17 mouse cellular contexts compared by ENCODE assay signal in genomic region chr6:72550503-72551100, GRCm38 (mm10). TPM values are rescaled to one million over a fixed set of nuclear protein-coding genes. Genes with fewer than 3 reads are reported as not detected.
DNase-seq lines count a peak whose midpoint lies in the region; ATAC-seq and TF ChIP-seq lines count a peak whose summit lies in the region.
"Had no signal": no experiment of that assay in that cellular context is flagged by ENCODE, and none has a peak within 500 bp of the region (broad histone marks: within the 10 kb centered on the region; RNA-seq: fewer than 3 reads in every experiment).

No protein-coding gene starts in this region.

- H3K27ac ChIP-seq in midbrain, embryonic 10.5 days (replicated peaks): peak overlapping the region; percentile 28; the same call in 1 of the 2 replicates
- H3K27ac ChIP-seq in midbrain, postnatal 0 days (ENCODE audit: low read depth, low read length): no peak overlapping the region
- 0 out of 2 replicates have a peak overlapping the region, but pooled peaks have one; percentile 6 for H3K27ac ChIP-seq in small intestine, adult 2 months (ENCODE audit: insufficient read depth, low read depth, low read length)
- H3K27ac ChIP-seq: neural tube, embryonic 12.5 days had no signal

- TF ChIP-seq CTCF in midbrain, postnatal 0 days (IDR thresholded peaks at IDR 0.05): no peak
- no peak for TF ChIP-seq CTCF in small intestine, adult 2 months (IDR thresholded peaks at IDR 0.05; ENCODE audit: extremely low read depth, insufficient read length, insufficient replicate concordance, low read depth, low read length)

- H3K4me3 ChIP-seq in midbrain, embryonic 10.5 days: no peak overlapping the region
- no peak overlapping the region for H3K4me3 ChIP-seq in midbrain, postnatal 0 days (ENCODE audit: low read depth, low read length)
- peak overlapping the region; percentile 5 for H3K4me3 ChIP-seq in small intestine, adult 2 months (ENCODE audit: low read depth, low read length)
- H3K4me3 ChIP-seq: limb, embryonic 13.5 days; neural tube, embryonic 12.5 days had no signal

- ATAC-seq in midbrain, postnatal 0 days (ENCODE audit: low FRiP score): no peak
- ATAC-seq in inflammation-experienced regulatory T-cells, adult 6 months: peak; percentile 48
- ATAC-seq: forebrain, postnatal 0 days had no signal

- no peaks in the 10 kb centered on the region for H3K27me3 ChIP-seq in midbrain, embryonic 10.5 days (ENCODE audit: low read depth, poor library complexity, severe bottlenecking)
- H3K27me3 ChIP-seq in midbrain, postnatal 0 days (ENCODE audit: insufficient read depth, low read length): no peaks in the 10 kb centered on the region
- H3K27me3 ChIP-seq in small intestine, adult 2 months (ENCODE audit: control insufficient read depth, insufficient read depth, low read length): no peaks in the 10 kb centered on the region
- H3K27me3 ChIP-seq: limb, embryonic 13.5 days; neural tube, embryonic 12.5 days had no signal

- no peak for TF ChIP-seq POLR2A in small intestine, adult 2 months (IDR thresholded peaks at IDR 0.05; ENCODE audit: low read depth, low read length)

- H3K9ac ChIP-seq in midbrain, postnatal 0 days (replicated peaks; ENCODE audit: low read length, poor library complexity, severe bottlenecking): no peak overlapping the region
- H3K9ac ChIP-seq: forebrain, postnatal 0 days; limb, embryonic 13.5 days; neural tube, embryonic 12.5 days had no signal

- no peaks in the 10 kb centered on the region for H3K36me3 ChIP-seq in midbrain, embryonic 10.5 days
- no peaks in the 10 kb centered on the region for H3K36me3 ChIP-seq in midbrain, postnatal 0 days (ENCODE audit: insufficient read depth, low read length)
- no peaks in the 10 kb centered on the region for H3K36me3 ChIP-seq in small intestine, adult 2 months (ENCODE audit: control insufficient read depth, insufficient read depth, low read length)
- H3K36me3 ChIP-seq: limb, embryonic 13.5 days; neural tube, embryonic 12.5 days had no signal

- DNase-seq in midbrain, embryonic 10.5 days (ENCODE audit: low spot score): no peak
- no peak for DNase-seq in midbrain, postnatal 0 days (ENCODE audit: low spot score)
- DNase-seq in T-cell, adult 2 months (ENCODE audit: low spot score): peak; percentile 60
- DNase-seq in testis, postnatal 14 days (ENCODE audit: low spot score): no peak
- DNase-seq in layer of hippocampus, adult 8-10 months (ENCODE audit: low spot score in 2 of 2): no peak
- DNase-seq: cerebellum, adult 18-20 months; forebrain, postnatal 0 days; heart, postnatal 4 days; kidney, adult 2 months; lung, postnatal 4 days; thymus, postnatal 14 days had no signal

- no peaks in the 10 kb centered on the region for H3K9me3 ChIP-seq in midbrain, embryonic 10.5 days (replicated peaks)
- H3K9me3 ChIP-seq in midbrain, postnatal 0 days (ENCODE audit: low read length): no peaks in the 10 kb centered on the region
- H3K9me3 ChIP-seq: limb, embryonic 13.5 days; neural tube, embryonic 12.5 days had no signal

- H3K4me1 ChIP-seq in midbrain, embryonic 10.5 days: peaks cover 31% of the 10 kb centered on the region
- 0 out of 2 replicates have a peak, but pooled peaks cover 8% of the 10 kb centered on the region for H3K4me1 ChIP-seq in midbrain, postnatal 0 days (ENCODE audit: insufficient read depth, low read length)
- H3K4me1 ChIP-seq in small intestine, adult 2 months (ENCODE audit: control insufficient read depth, insufficient read depth, insufficient read length, low read length): peaks cover 33% of the 10 kb centered on the region

- 86% methylated on average over 10 of the region's 10 CpGs for WGBS in midbrain, embryonic 10.5 days
- WGBS in midbrain, postnatal 0 days: 89% methylated on average over 10 of the region's 10 CpGs
- 66% methylated on average over 10 of the region's 10 CpGs for WGBS in small intestine, adult 2 months

- no peak overlapping the region for H3K4me2 ChIP-seq in midbrain, postnatal 0 days (ENCODE audit: low read depth, low read length, poor library complexity, severe bottlenecking)
- H3K4me2 ChIP-seq: neural tube, embryonic 12.5 days had no signal

RNA-seq across cellular contexts. Expression of gene Capg, which starts 6.4 kb away (rescaled TPM):
- 9.7 and 11.1 TPM in 2 replicates for polyA plus RNA-seq in midbrain, embryonic 10.5 days (2016; fragmentation: Nextera tagmentation; extraction: Ambion mirVana)
- total RNA-seq in midbrain, postnatal 0 days (2014; rRNA removed): 6.7 and 12.2 TPM in 2 replicates
- 6.3 and 8.0 TPM in 2 replicates for polyA plus RNA-seq in midbrain, postnatal 0 days (2015; fragmentation: Nextera tagmentation; extraction: Ambion mirVana)
- 100 to 1,000 TPM; 499 to 613 (median 536) TPM for polyA plus RNA-seq in inflammation-experienced regulatory T-cells, adult 6 months (2017; shearing (Covaris generic))
- polyA plus RNA-seq in small intestine, adult 2 months (2012; rRNA removed): 17.5 and 53.4 TPM in 2 replicates
- 10 to 100 TPM in 2 of 4 experiments, 1 to 10 TPM in 2; 4.6 to 31.2 (median 16.4) TPM for total RNA-seq in layer of hippocampus, adult 8-10 months (2022)

RNA-seq across cellular contexts. Expression of gene Sh2d6, which starts 29.1 kb away (rescaled TPM):
- 0.23 and 0.39 TPM in 2 replicates for polyA plus RNA-seq in midbrain, embryonic 10.5 days (2016; fragmentation: Nextera tagmentation; extraction: Ambion mirVana)
- total RNA-seq in midbrain, postnatal 0 days (2014; rRNA removed): 0.28 TPM in 1 of 2 replicates, not detected in the other
- polyA plus RNA-seq in midbrain, postnatal 0 days (2015; fragmentation: Nextera tagmentation; extraction: Ambion mirVana): 0.25 and 0.48 TPM in 2 replicates
- not detected for polyA plus RNA-seq in inflammation-experienced regulatory T-cells, adult 6 months (2017; shearing (Covaris generic))
- polyA plus RNA-seq in small intestine, adult 2 months (2012; rRNA removed): 9.9 and 22.2 TPM in 2 replicates
- 1 to 10 TPM in 2 of 4 experiments, under 1 TPM in 2; 0.47 to 1.8 (median 1.3) TPM for total RNA-seq in layer of hippocampus, adult 8-10 months (2022)
- polyA plus RNA-seq: embryonic facial prominence, embryonic 11.5 days; G1E had no signal

RNA-seq across cellular contexts. Expression of gene Elmod3, which starts 47.6 kb away (rescaled TPM):
- polyA plus RNA-seq in midbrain, embryonic 10.5 days (2016; fragmentation: Nextera tagmentation; extraction: Ambion mirVana): 14.2 and 15.5 TPM in 2 replicates
- total RNA-seq in midbrain, postnatal 0 days (2014; rRNA removed): 12.5 and 18.3 TPM in 2 replicates
- polyA plus RNA-seq in midbrain, postnatal 0 days (2015; fragmentation: Nextera tagmentation; extraction: Ambion mirVana): 16.0 and 17.9 TPM in 2 replicates
- polyA plus RNA-seq in inflammation-experienced regulatory T-cells, adult 6 months (2017; shearing (Covaris generic)): 10 to 100 TPM; 13.7 to 24.3 (median 20.6) TPM
- polyA plus RNA-seq in small intestine, adult 2 months (2012; rRNA removed): 13.3 and 22.3 TPM in 2 replicates
- 10 to 100 TPM; 24.3 to 30.2 (median 26.8) TPM for total RNA-seq in layer of hippocampus, adult 8-10 months (2022)

RNA-seq across cellular contexts. Expression of gene Retsat, which starts 47.7 kb away (rescaled TPM):
- polyA plus RNA-seq in midbrain, embryonic 10.5 days (2016; fragmentation: Nextera tagmentation; extraction: Ambion mirVana): 8.2 and 8.4 TPM in 2 replicates
- 4.4 and 4.5 TPM in 2 replicates for total RNA-seq in midbrain, postnatal 0 days (2014; rRNA removed)
- polyA plus RNA-seq in midbrain, postnatal 0 days (2015; fragmentation: Nextera tagmentation; extraction: Ambion mirVana): 6.8 and 7.5 TPM in 2 replicates
- 1 to 10 TPM; 3.9 to 5.5 (median 4.1) TPM for polyA plus RNA-seq in inflammation-experienced regulatory T-cells, adult 6 months (2017; shearing (Covaris generic))
- 51.6 and 70.7 TPM in 2 replicates for polyA plus RNA-seq in small intestine, adult 2 months (2012; rRNA removed)
- total RNA-seq in layer of hippocampus, adult 8-10 months (2022): 100 to 1,000 TPM in 1 of 4 experiments, 10 to 100 TPM in 3; 63.5 to 114 (median 84.2) TPM
